Mouse (Mus musculus): Measurements from ENCODE around the gene Gm10031. TPM values are rescaled to one million over a fixed set of nuclear protein-coding genes. Genes with fewer than 3 reads are reported as not detected.
A peak's percentile ranks its signal among the peaks of the same experiment; 100 is the strongest.
"Not testable (repeated sequence)": the region's sequence is repeated elsewhere in the genome, so short reads cannot be mapped to it uniquely, and the experiment has no call there.

Gm10031 gene
- 0.72 and 0.74 TPM in 2 replicates for polyA plus RNA-seq (2015; fragmentation: Nextera tagmentation; extraction: Ambion mirVana)

- H3K4me3 ChIP-seq; H3K27me3 ChIP-seq; H3K27ac ChIP-seq; H3K4me1 ChIP-seq; H3K9me3 ChIP-seq; H3K4me2 ChIP-seq (replicated peaks); H3K36me3 ChIP-seq; H3K9ac ChIP-seq: not testable (repeated sequence)
- 92% methylated on average over 22 of the region's 22 CpGs for WGBS
- ATAC-seq (ENCODE audit: low FRiP score, low read depth) = 0 out of 2 replicates have a peak, but pooled peaks have one; percentile 59
Observed at GRCm38 (mm10) chr1:156523842-156524241, at the start of gene Gm10031. Gm10031 (plus strand) TSS chr1:156524012.

GRCm38 (mm10) chr1:156474854-156475253 is 49.0 kb upstream of the Gm10031 start:
- Histone ChIP-seq H3K27me3 (no peaks in the 10 kb centered on the region), H3K4me2 (replicated peaks) (no peak overlapping the region), H3K9me3 (no peaks in the 10 kb centered on the region), H3K4me3 (no peak overlapping the region), H3K36me3 (peaks cover 4% of the 10 kb centered on the region; the same call in 1 of the 2 replicates), H3K4me1 (peaks cover 8% of the 10 kb centered on the region), H3K9ac (no peak overlapping the region), H3K27ac (no peak overlapping the region)
- no peak for ATAC-seq (ENCODE audit: low FRiP score, low read depth)
- WGBS = 58% methylated on average over 3 of the region's 3 CpGs

GRCm38 (mm10) chr1:156476016-156476415 is 47.8 kb upstream of the Gm10031 start:
- Histone ChIP-seq H3K9ac (no peak overlapping the region), H3K9me3 (no peaks in the 10 kb centered on the region), H3K27me3 (no peaks in the 10 kb centered on the region), H3K36me3 (no peaks in the 10 kb centered on the region), H3K4me1 (peaks cover 8% of the 10 kb centered on the region), H3K27ac (no peak overlapping the region), H3K4me3 (no peak overlapping the region), H3K4me2 (replicated peaks) (no peak overlapping the region)
- WGBS = 55% methylated on average over 2 of the region's 2 CpGs
- no peak for ATAC-seq (ENCODE audit: low FRiP score, low read depth)

- Histone ChIP-seq H3K4me1 (peaks cover 8% of the 10 kb centered on the region), H3K27ac (no peak overlapping the region), H3K36me3 (no peaks in the 10 kb centered on the region), H3K4me3 (no peak overlapping the region), H3K4me2 (replicated peaks) (no peak overlapping the region), H3K9me3 (no peaks in the 10 kb centered on the region), H3K27me3 (no peaks in the 10 kb centered on the region), H3K9ac (no peak overlapping the region)
- ATAC-seq (ENCODE audit: low FRiP score, low read depth) = no peak
- WGBS = 46% methylated on average over 7 of the region's 7 CpGs
Observed at GRCm38 (mm10) chr1:156476535-156476934, 47.3 kb upstream of the Gm10031 start.

GRCm38 (mm10) chr1:156481826-156482225 is 42.0 kb upstream of the Gm10031 start:
- Histone ChIP-seq H3K4me3 (no peak overlapping the region), H3K27me3 (no peaks in the 10 kb centered on the region), H3K36me3 (no peaks in the 10 kb centered on the region), H3K4me1 (no peaks in the 10 kb centered on the region), H3K9ac (no peak overlapping the region), H3K9me3 (no peaks in the 10 kb centered on the region), H3K27ac (no peak overlapping the region), H3K4me2 (replicated peaks) (no peak overlapping the region)
- 78% methylated on average over 3 of the region's 3 CpGs for WGBS
- ATAC-seq (ENCODE audit: low FRiP score, low read depth) = no peak

GRCm38 (mm10) chr1:156487498-156487897 is 36.3 kb upstream of the Gm10031 start:
- 94% methylated on average over 7 of the region's 7 CpGs for WGBS
- no peaks in the 10 kb centered on the region for H3K9me3 ChIP-seq
- no peaks in the 10 kb centered on the region for H3K27me3 ChIP-seq
- H3K36me3 ChIP-seq = no peaks in the 10 kb centered on the region
- H3K4me1 ChIP-seq = no peaks in the 10 kb centered on the region
- H3K4me3 ChIP-seq = no peak overlapping the region
- no peak overlapping the region for H3K4me2 ChIP-seq (replicated peaks)
- ATAC-seq (ENCODE audit: low FRiP score, low read depth) = no peak
- H3K9ac ChIP-seq = no peak overlapping the region
- H3K27ac ChIP-seq = no peak overlapping the region

- no peaks in the 10 kb centered on the region for H3K27me3 ChIP-seq
- H3K4me1 ChIP-seq = no peaks in the 10 kb centered on the region
- no peak overlapping the region for H3K9ac ChIP-seq
- no peaks in the 10 kb centered on the region for H3K9me3 ChIP-seq
- no peak overlapping the region for H3K4me2 ChIP-seq (replicated peaks)
- no peaks in the 10 kb centered on the region for H3K36me3 ChIP-seq
- H3K4me3 ChIP-seq = no peak overlapping the region
- no peak for ATAC-seq (ENCODE audit: low FRiP score, low read depth)
- WGBS = 78% methylated on average over 5 of the region's 5 CpGs
- no peak overlapping the region for H3K27ac ChIP-seq
Observed at GRCm38 (mm10) chr1:156488031-156488430, 35.8 kb upstream of the Gm10031 start.

GRCm38 (mm10) chr1:156491226-156491796 is 32.5 kb upstream of the Gm10031 start:
- no peaks in the 10 kb centered on the region for H3K9me3 ChIP-seq
- no peak for ATAC-seq (ENCODE audit: low FRiP score, low read depth)
- WGBS = 79% methylated on average over 4 of the region's 4 CpGs

GRCm38 (mm10) chr1:156495025-156495424 is 28.8 kb upstream of the Gm10031 start:
- ATAC-seq (ENCODE audit: low FRiP score, low read depth) = no peak
- Histone ChIP-seq H3K4me1 (no peaks in the 10 kb centered on the region), H3K9me3 (no peaks in the 10 kb centered on the region), H3K27ac (no peak overlapping the region), H3K27me3 (no peaks in the 10 kb centered on the region), H3K4me2 (replicated peaks) (no peak overlapping the region), H3K4me3 (no peak overlapping the region), H3K9ac (no peak overlapping the region), H3K36me3 (no peaks in the 10 kb centered on the region)
- 69% methylated on average over 8 of the region's 8 CpGs for WGBS

More at GRCm38 (mm10) chr1:156491226-156491796, 32.5 kb upstream of the Gm10031 start:
- H3K9ac ChIP-seq = no peak overlapping the region
- no peaks in the 10 kb centered on the region for H3K27me3 ChIP-seq
- no peaks in the 10 kb centered on the region for H3K4me1 ChIP-seq
- no peak overlapping the region for H3K27ac ChIP-seq
- H3K4me2 ChIP-seq (replicated peaks) = no peak overlapping the region
- H3K4me3 ChIP-seq = no peak overlapping the region
- H3K36me3 ChIP-seq = no peaks in the 10 kb centered on the region

GRCm38 (mm10) chr1:156496910-156497309 is 26.9 kb upstream of the Gm10031 start:
- Histone ChIP-seq H3K27ac (no peak overlapping the region), H3K9ac (no peak overlapping the region), H3K4me2 (replicated peaks) (no peak overlapping the region), H3K4me1 (no peaks in the 10 kb centered on the region), H3K9me3 (no peaks in the 10 kb centered on the region), H3K36me3 (no peaks in the 10 kb centered on the region), H3K4me3 (no peak overlapping the region), H3K27me3 (no peaks in the 10 kb centered on the region)
- WGBS = 78% methylated on average over 5 of the region's 5 CpGs
- ATAC-seq (ENCODE audit: low FRiP score, low read depth) = no peak

GRCm38 (mm10) chr1:156504945-156505523 is 18.8 kb upstream of the Gm10031 start:
- no peak for ATAC-seq (ENCODE audit: low FRiP score, low read depth)
- H3K9ac ChIP-seq = no peak overlapping the region
- H3K27me3 ChIP-seq = no peaks in the 10 kb centered on the region
- no peaks in the 10 kb centered on the region for H3K36me3 ChIP-seq
- no peak overlapping the region for H3K4me3 ChIP-seq
- H3K27ac ChIP-seq = no peak overlapping the region
- H3K4me2 ChIP-seq (replicated peaks) = no peak overlapping the region
- no peaks in the 10 kb centered on the region for H3K9me3 ChIP-seq
- no peaks in the 10 kb centered on the region for H3K4me1 ChIP-seq
- WGBS = 77% methylated on average over 5 of the region's 5 CpGs

GRCm38 (mm10) chr1:156505901-156506300 is 17.9 kb upstream of the Gm10031 start:
- Histone ChIP-seq H3K36me3 (no peaks in the 10 kb centered on the region), H3K4me2 (replicated peaks) (no peak overlapping the region), H3K4me3 (no peak overlapping the region), H3K27me3 (no peaks in the 10 kb centered on the region), H3K9ac (no peak overlapping the region), H3K4me1 (no peaks in the 10 kb centered on the region), H3K9me3 (no peaks in the 10 kb centered on the region), H3K27ac (no peak overlapping the region)
- no peak for ATAC-seq (ENCODE audit: low FRiP score, low read depth)
- WGBS = 72% methylated on average over 2 of the region's 2 CpGs

- H3K36me3 ChIP-seq = no peaks in the 10 kb centered on the region
- WGBS = 78% methylated on average over 3 of the region's 3 CpGs
- H3K27me3 ChIP-seq = no peaks in the 10 kb centered on the region
- H3K9ac ChIP-seq = no peak overlapping the region
- H3K9me3 ChIP-seq = no peaks in the 10 kb centered on the region
- no peak for ATAC-seq (ENCODE audit: low FRiP score, low read depth)
- no peak overlapping the region for H3K4me3 ChIP-seq
- H3K27ac ChIP-seq = no peak overlapping the region
- no peak overlapping the region for H3K4me2 ChIP-seq (replicated peaks)
- H3K4me1 ChIP-seq = no peaks in the 10 kb centered on the region
Observed at GRCm38 (mm10) chr1:156507753-156508152, 16.1 kb upstream of the Gm10031 start.

Data from limb, embryonic 13.5 days (tissue).